Mouse (Mus musculus) CH12.LX (cell line): ENCODE results near the gene Sema6c. TPM values are rescaled to one million over a fixed set of nuclear protein-coding genes. Genes with fewer than 3 reads are reported as not detected.

Experiments used
- DNase-seq: peaks from one replicate; pipeline ENCODE4 v3.0.0-alpha.2; 2013; ENCODE audit errors: extremely low read depth
- H3K27ac ChIP-seq: 2 replicates; pipeline ENCODE4 v1.5.1; 2012; ENCODE audit warnings: low read depth, mild to moderate bottlenecking, control low read depth, moderate library complexity; ENCODE audit not compliant: insufficient read depth
- H3K27me3 ChIP-seq: replicated peaks from 2 replicates; pipeline ENCODE3; 2012; ENCODE audit warnings: inconsistent platforms
- H3K36me3 ChIP-seq, 2 experiments: replicated peaks in 1 of 2; 2 replicates each; pipeline versions ENCODE3 to v1.6.1; 2012; ENCODE audit warnings: inconsistent platforms in 1 of 2, low read length in 1 of 2, mild to moderate bottlenecking in 1 of 2, mixed read lengths in 1 of 2, moderate library complexity in 1 of 2; ENCODE audit not compliant: control insufficient read depth in 1 of 2, insufficient read depth in 1 of 2
- H3K4me1 ChIP-seq, 2 experiments: 2 replicates each; pipeline ENCODE4 v1.6.1; 2012; ENCODE audit warnings: inconsistent platforms in 1 of 2, moderate library complexity in 1 of 2; ENCODE audit not compliant: insufficient read depth in 2 of 2, control insufficient read depth in 1 of 2
- H3K4me2 ChIP-seq: 2 replicates; pipeline ENCODE4 v1.6.1; 2012; ENCODE audit warnings: low read depth, mild to moderate bottlenecking, control low read depth; ENCODE audit not compliant: poor library complexity, insufficient read depth, severe bottlenecking
- H3K4me3 ChIP-seq, 3 experiments: fragments of 150-350 bp in 1 of 3; sonication (generic) in 1 of 3; replicated peaks in 1 of 3; 2 replicates each; pipeline versions ENCODE3 to v1.5.1; 2011 to 2012; ENCODE audit warnings: low read depth in 2 of 3, low read length in 2 of 3, mild to moderate bottlenecking in 2 of 3, moderate library complexity in 2 of 3, control low read depth in 1 of 3, improper control_type of control experiment in 1 of 3, inconsistent platforms in 1 of 3, mixed read lengths in 1 of 3; ENCODE audit not compliant: poor library complexity in 1 of 3
- H3K79me2 ChIP-seq: replicated peaks from 2 replicates; pipeline ENCODE4 v1.6.1; 2012; ENCODE audit warnings: mild to moderate bottlenecking, moderate library complexity; ENCODE audit not compliant: control insufficient read depth, poor library complexity, insufficient read depth, severe bottlenecking; ENCODE audit errors: extremely low read depth
- H3K9ac ChIP-seq: 2 replicates; pipeline ENCODE4 v1.6.1; 2012; ENCODE audit warnings: low read depth, mild to moderate bottlenecking, control low read depth, moderate library complexity; ENCODE audit not compliant: insufficient read depth
- H3K9me3 ChIP-seq: replicated peaks from 2 replicates; pipeline ENCODE3; 2012; ENCODE audit warnings: low read length, inconsistent platforms, mixed read lengths
- BHLHE40 ChIP-seq: IDR thresholded peaks from 2 replicates; pipeline ENCODE4 v1.6.1; 2011; ENCODE audit warnings: mild to moderate bottlenecking, low read depth, low read length, improper control_type of control experiment
- CHD1 ChIP-seq: IDR thresholded peaks from 2 replicates; pipeline ENCODE4 v1.6.1; 2012; ENCODE audit warnings: low read depth, low read length, improper control_type of control experiment, inconsistent platforms
- E2F4 ChIP-seq: IDR thresholded peaks from 2 replicates; pipeline ENCODE4 v1.6.1; 2011; ENCODE audit warnings: low read depth, low read length, improper control_type of control experiment; ENCODE audit not compliant: insufficient replicate concordance
- ELF1 ChIP-seq: IDR thresholded peaks from 2 replicates; pipeline ENCODE4 v1.6.1; 2014; ENCODE audit warnings: low read depth, mild to moderate bottlenecking, inconsistent platforms, low read length, improper control_type of control experiment
- EP300 ChIP-seq: IDR thresholded peaks from 2 replicates; pipeline ENCODE4 v1.6.1; 2011; ENCODE audit warnings: low read length, improper control_type of control experiment
- ETS1 ChIP-seq: conservative IDR thresholded peaks from 2 replicates; pipeline ENCODE4 v1.6.1; 2012; ENCODE audit warnings: low read depth, mild to moderate bottlenecking, inconsistent platforms, low read length, improper control_type of control experiment, moderate library complexity
- GABPA ChIP-seq: IDR thresholded peaks from 2 replicates; pipeline ENCODE4 v1.6.1; 2012; ENCODE audit warnings: low read depth, low read length, improper control_type of control experiment, inconsistent platforms; ENCODE audit not compliant: insufficient replicate concordance
- HCFC1 ChIP-seq: IDR thresholded peaks from 2 replicates; pipeline ENCODE4 v1.6.1; 2012; ENCODE audit warnings: low read depth, mild to moderate bottlenecking, inconsistent platforms, low read length, improper control_type of control experiment
- JUN ChIP-seq: IDR thresholded peaks from 2 replicates; pipeline ENCODE4 v1.6.1; 2011; ENCODE audit warnings: low read depth, mild to moderate bottlenecking, low read length, improper control_type of control experiment, moderate library complexity; ENCODE audit not compliant: insufficient read depth
- KAT2A ChIP-seq: IDR thresholded peaks from 2 replicates; pipeline ENCODE4 v1.6.1; 2012; ENCODE audit warnings: low read length, improper control_type of control experiment, inconsistent platforms; ENCODE audit not compliant: insufficient replicate concordance
- MAFK ChIP-seq: IDR thresholded peaks from 2 replicates; pipeline ENCODE4 v1.6.1; 2011; ENCODE audit warnings: low read length, improper control_type of control experiment; ENCODE audit not compliant: insufficient replicate concordance
- MAZ ChIP-seq: IDR thresholded peaks from 2 replicates; pipeline ENCODE4 v1.6.1; 2012; ENCODE audit warnings: low read depth, mild to moderate bottlenecking, inconsistent platforms, low read length, improper control_type of control experiment, moderate library complexity
- MEF2A ChIP-seq: IDR thresholded peaks from 2 replicates; pipeline ENCODE4 v1.6.1; 2014; ENCODE audit warnings: low read depth, mild to moderate bottlenecking, inconsistent platforms, low read length, improper control_type of control experiment, borderline replicate concordance
- MXI1 ChIP-seq: IDR thresholded peaks from 2 replicates; pipeline ENCODE4 v1.6.1; 2011; ENCODE audit warnings: mild to moderate bottlenecking, low read depth, low read length, improper control_type of control experiment
- MYC ChIP-seq: IDR thresholded peaks from 2 replicates; pipeline ENCODE4 v1.6.1; 2011; ENCODE audit warnings: low read depth, mild to moderate bottlenecking, improper control_type of control experiment, low read length
- NELFE ChIP-seq: IDR thresholded peaks from 2 replicates; pipeline ENCODE4 v1.6.1; 2011; ENCODE audit warnings: low read depth, low read length, improper control_type of control experiment
- NRF1 ChIP-seq: IDR thresholded peaks from 2 replicates; pipeline ENCODE4 v1.6.1; 2014; ENCODE audit warnings: low read depth, mild to moderate bottlenecking, inconsistent platforms, low read length, improper control_type of control experiment, moderate library complexity
- POLR2A ChIP-seq: IDR thresholded peaks from 2 replicates; pipeline ENCODE4 v1.6.1; 2011; ENCODE audit warnings: low read depth, mild to moderate bottlenecking, improper control_type of control experiment, low read length
- POLR2AphosphoS2 ChIP-seq: IDR thresholded peaks from 2 replicates; pipeline ENCODE4 v1.6.1; 2011; ENCODE audit warnings: low read depth, low read length, improper control_type of control experiment
- RAD21 ChIP-seq: IDR thresholded peaks from 2 replicates; pipeline ENCODE4 v1.6.1; 2011; ENCODE audit warnings: low read depth, mild to moderate bottlenecking, low read length, improper control_type of control experiment, moderate library complexity
- SMC3 ChIP-seq: IDR thresholded peaks from 2 replicates; pipeline ENCODE4 v1.6.1; 2011; ENCODE audit warnings: low read depth, low read length, improper control_type of control experiment
- TCF12 ChIP-seq: IDR thresholded peaks from 2 replicates; pipeline ENCODE4 v1.6.1; 2014; ENCODE audit warnings: low read depth, mild to moderate bottlenecking, inconsistent platforms, low read length, improper control_type of control experiment
- USF1 ChIP-seq: IDR thresholded peaks from 2 replicates; pipeline ENCODE4 v1.6.1; 2014; ENCODE audit warnings: low read depth, mild to moderate bottlenecking, inconsistent platforms, low read length, improper control_type of control experiment
- ZKSCAN1 ChIP-seq: IDR thresholded peaks from 2 replicates; pipeline ENCODE4 v1.6.1; 2012; ENCODE audit warnings: low read depth, inconsistent platforms, low read length, improper control_type of control experiment, borderline replicate concordance
- ZMIZ1 ChIP-seq: IDR thresholded peaks from 2 replicates; pipeline ENCODE4 v1.6.1; 2012; ENCODE audit warnings: low read depth, mild to moderate bottlenecking, inconsistent platforms, low read length, improper control_type of control experiment
- dilution Hi-C: fragments of 300-500 bp; cut with MboI; formaldehyde crosslinking; loops from 2 replicates; pipeline ENCODE4 v1.14.3; 2020; ENCODE audit warnings: low sequenced_read_pairs; ENCODE audit not compliant: extremely low pct_unique_long_range_greater_than_20kb, extremely low pct_ligation_motif_present
- in situ Hi-C: fragments of 300-500 bp; cut with MboI; formaldehyde crosslinking; loops from 3 replicates; pipeline ENCODE4 v1.14.3; 2019; ENCODE audit warnings: low sequenced_read_pairs, low pct_ligation_motif_present, low pct_unique_long_range_greater_than_20kb, mixed read lengths
- polyA plus RNA-seq: library from polyadenylated mRNA; unstranded; fragments of >175 nt; gene quantifications from 2 replicates; pipeline ENCODE4 v1.2.1, GENCODE M21; 2012; ENCODE audit warnings: low read depth; ENCODE audit not compliant: insufficient read length
- total RNA-seq, 2 experiments: library from RNA; depleted of rRNA; stranded (reverse); fragments of 300-350 nt in 1 of 2; fragments of >200 nt in 1 of 2; gene quantifications; 2 replicates each; pipeline ENCODE4 v1.2.3; 2012 to 2014

Gene Sema6c
- total and polyA plus RNA-seq, 3 experiments, result 0.30 to 0.53 TPM; not detected in 1

DNA sequence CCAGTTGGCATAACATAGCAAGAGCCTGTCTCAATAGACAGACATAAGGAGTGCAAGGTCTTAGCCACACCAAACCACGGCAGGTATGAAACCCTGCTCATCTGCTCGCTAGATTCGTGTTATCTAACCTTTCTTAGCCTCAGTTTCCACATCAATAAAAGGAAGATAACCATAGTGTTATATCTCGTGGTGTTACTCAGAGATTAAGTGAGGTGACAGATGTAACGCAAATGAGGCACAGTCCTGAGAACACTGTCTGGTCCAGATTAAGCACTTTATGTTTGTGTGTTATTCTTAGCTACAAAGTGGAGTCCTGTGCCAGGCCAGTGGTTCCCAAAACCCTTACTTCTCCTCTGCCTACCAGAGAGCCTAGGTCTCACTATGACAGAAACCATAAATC is 4.6 kb downstream of the Sema6c start:
- H3K4me2 ChIP-seq, result no peak overlapping the region
- dilution Hi-C loops, result no loop called here
- no peaks in the 10 kb centered on the region for H3K9me3 ChIP-seq
- in situ Hi-C loops, result no loop called here
- H3K27ac ChIP-seq, result no peak overlapping the region
- no peak overlapping the region for H3K9ac ChIP-seq
- TF ChIP-seq NRF1 (no peak), USF1 (no peak), SMC3 (no peak), EP300 (no peak), MAFK (no peak), NELFE (no peak), GABPA (no peak), ETS1 (no peak), MXI1 (no peak), ZMIZ1 (no peak), E2F4 (no peak), HCFC1 (no peak), BHLHE40 (no peak), CHD1 (no peak), MYC (no peak), MAZ (no peak), ELF1 (no peak), KAT2A (no peak)
- no peaks in the 10 kb centered on the region for H3K36me3 ChIP-seq
- no peaks in the 10 kb centered on the region for H3K79me2 ChIP-seq
- peaks cover 3 to 13% of the 10 kb centered on the region in 2 experiments; a peak in 2 of 4 replicates for H3K4me1 ChIP-seq
- H3K27me3 ChIP-seq, result peaks cover 80% of the 10 kb centered on the region
- DNase-seq, result no peak
- no peak overlapping the region for H3K4me3 ChIP-seq

DNA sequence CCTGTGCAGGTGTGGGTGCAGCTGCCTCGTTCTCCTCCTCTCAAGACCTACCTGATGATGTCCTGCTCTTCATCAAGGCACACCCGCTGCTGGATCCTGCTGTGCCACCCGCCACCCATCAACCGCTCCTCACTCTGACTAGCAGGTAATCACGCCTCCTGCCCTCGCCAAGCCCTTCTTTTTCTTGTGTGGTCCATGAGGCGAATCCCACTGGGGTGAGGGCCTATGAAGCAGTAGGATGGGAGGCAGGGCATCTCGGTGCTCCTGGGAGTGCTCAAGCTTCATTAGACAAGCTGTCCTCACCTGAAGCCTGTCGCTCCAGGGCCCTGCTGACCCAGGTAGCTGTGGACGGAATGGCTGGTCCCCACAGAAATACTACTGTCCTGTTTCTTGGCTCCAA is 9.7 kb downstream of the Sema6c start:
- Histone ChIP-seq H3K27me3 (peaks cover 46% of the 10 kb centered on the region), H3K4me2 (no peak overlapping the region), H3K4me3 (no peak overlapping the region), H3K36me3 (no peaks in the 10 kb centered on the region), H3K79me2 (no peaks in the 10 kb centered on the region), H3K9me3 (peaks cover 8% of the 10 kb centered on the region), H3K27ac (no peak overlapping the region), H3K9ac (no peak overlapping the region), H3K4me1 (peaks cover 0 to 3% of the 10 kb centered on the region in 2 experiments; a peak in 1 of 4 replicates)
- dilution Hi-C loops, result no loop called here
- in situ Hi-C loops, result no loop called here
- no peak for TF ChIP-seq TCF12
- TF ChIP-seq MEF2A, result no peak
- no peak for TF ChIP-seq ZKSCAN1
- TF ChIP-seq POLR2A, result no peak
- TF ChIP-seq JUN, result no peak
- no peak for TF ChIP-seq E2F4
- TF ChIP-seq RAD21, result no peak
- TF ChIP-seq BHLHE40, result no peak
- TF ChIP-seq POLR2AphosphoS2, result no peak
- no peak for DNase-seq
